Mouse (Mus musculus) liver, embryonic 16.5 days (tissue): Measurements from ENCODE around the gene Dnajc9. TPM values are rescaled to one million over a fixed set of nuclear protein-coding genes. Genes with fewer than 3 reads are reported as not detected.

Experiments
- ATAC-seq: fragments of 200-750 bp; cut with Nextera tagmentation; 2 replicates; pipeline ENCODE4 v1.8.0; 2017; ENCODE audit warnings: low read depth, mild to moderate bottlenecking, moderate number of reproducible peaks, moderate library complexity
- H3K27ac ChIP-seq: fragments of 300-500 bp; sonication (generic); 2 replicates; pipeline ENCODE4 v1.5.1; 2014; ENCODE audit warnings: mild to moderate bottlenecking, low read length
- H3K27me3 ChIP-seq: fragments of 300-500 bp; sonication (generic); 2 replicates; pipeline ENCODE4 v1.6.1; 2014; ENCODE audit warnings: low read depth, low read length, mixed read lengths; ENCODE audit not compliant: control insufficient read depth, insufficient read depth
- H3K36me3 ChIP-seq: fragments of 300-500 bp; sonication (generic); 2 replicates; pipeline ENCODE4 v1.6.1; 2014; ENCODE audit warnings: mild to moderate bottlenecking; ENCODE audit not compliant: control insufficient read depth, insufficient read depth
- H3K4me1 ChIP-seq: fragments of 300-500 bp; sonication (generic); 2 replicates; pipeline ENCODE4 v1.6.1; 2014; ENCODE audit warnings: low read depth, low read length, mixed read lengths; ENCODE audit not compliant: control insufficient read depth
- H3K4me2 ChIP-seq: fragments of 300-500 bp; sonication (generic); 2 replicates; pipeline ENCODE4 v1.6.1; 2014; ENCODE audit warnings: low read depth, low read length, mixed read lengths
- H3K4me3 ChIP-seq: fragments of 300-500 bp; sonication (generic); 2 replicates; pipeline ENCODE4 v1.5.1; 2014; ENCODE audit warnings: low read depth, mild to moderate bottlenecking, low read length
- H3K9ac ChIP-seq: fragments of 300-500 bp; sonication (generic); 2 replicates; pipeline ENCODE4 v1.6.1; 2014; ENCODE audit warnings: low read depth, low read length
- H3K9me3 ChIP-seq: fragments of 300-500 bp; sonication (generic); replicated peaks from 2 replicates; pipeline ENCODE4 v1.6.1; 2016; ENCODE audit warnings: low read length; ENCODE audit not compliant: control insufficient read depth
- WGBS: fragments of 180-500 bp; shearing (Covaris S2); extraction: QIAGEN DNeasy Blood & Tissue Kit; methylation state at CpG from one replicate; pipeline ENCODE4 v1.1.7; 2014; ENCODE audit not compliant: insufficient replicate concordance; 5-methylcytosine and 5-hydroxymethylcytosine counted together
- polyA plus RNA-seq: library from polyadenylated mRNA; unstranded; fragments of >200 nt; fragmentation: Nextera tagmentation; extraction: Ambion mirVana; gene quantifications from 2 replicates; pipeline ENCODE4 v1.2.1, GENCODE M21; 2015

Dnajc9 gene
- polyA plus RNA-seq, 1 experiment from 2014 or later, result 94.0 TPM

DNA sequence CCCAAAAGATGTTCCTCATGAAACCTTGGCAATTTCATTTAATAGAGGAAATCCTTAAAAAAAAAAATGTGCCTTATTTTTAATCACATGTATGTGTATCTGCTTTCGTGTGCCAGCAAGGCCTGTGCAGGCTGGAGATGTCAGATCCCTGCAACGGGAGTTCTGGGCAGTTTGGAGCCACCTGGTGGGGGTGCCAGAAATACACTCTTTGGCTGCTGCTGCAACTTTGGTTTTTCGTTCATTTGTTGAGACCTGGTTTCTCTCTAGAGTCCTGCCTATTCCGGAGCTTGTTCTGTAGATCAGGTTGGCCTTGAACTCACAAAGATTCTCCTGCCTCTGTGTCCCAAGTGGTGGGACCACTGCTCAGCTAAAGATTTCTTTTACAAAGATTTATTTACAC, 10.2 kb upstream of the Dnajc9 start:
- WGBS, result 40% methylated on average over 4 of the region's 4 CpGs
- Histone ChIP-seq H3K27ac (no peak overlapping the region), H3K36me3 (no peaks in the 10 kb centered on the region), H3K9ac (no peak overlapping the region), H3K27me3 (no peaks in the 10 kb centered on the region), H3K4me1 (peaks cover 3% of the 10 kb centered on the region), H3K9me3 (no peaks in the 10 kb centered on the region), H3K4me2 (no peak overlapping the region), H3K4me3 (no peak overlapping the region)
- no peak for ATAC-seq

GRCm38 (mm10) chr14:20397220-20397619, 8.5 kb upstream of the Dnajc9 start:
- H3K27me3 ChIP-seq, result no peaks in the 10 kb centered on the region
- H3K9ac ChIP-seq, result no peak overlapping the region
- H3K9me3 ChIP-seq, result no peaks in the 10 kb centered on the region
- no peak for ATAC-seq
- WGBS, result 77% methylated on average over 9 of the region's 9 CpGs
- H3K4me1 ChIP-seq, result peaks cover 5% of the 10 kb centered on the region
- H3K4me3 ChIP-seq, result no peak overlapping the region
- no peak overlapping the region for H3K27ac ChIP-seq
- no peak overlapping the region for H3K4me2 ChIP-seq
- no peaks in the 10 kb centered on the region for H3K36me3 ChIP-seq

- H3K36me3 ChIP-seq, result no peaks in the 10 kb centered on the region
- H3K9me3 ChIP-seq, result no peaks in the 10 kb centered on the region
- no peaks in the 10 kb centered on the region for H3K27me3 ChIP-seq
- WGBS, result under 1% methylated on average over 68 of the region's 68 CpGs
- peak; percentile 97 for ATAC-seq
- H3K9ac ChIP-seq, result peak within 1 kb of the TSS; percentile 85
- H3K4me1 ChIP-seq, result peaks cover 11% of the 10 kb centered on the region
- H3K27ac ChIP-seq, result peak within 1 kb of the TSS; percentile 79
- H3K4me2 ChIP-seq, result peak within 1 kb of the TSS; percentile 90
- peak within 1 kb of the TSS; percentile 80 for H3K4me3 ChIP-seq
Observed at GRCm38 (mm10) chr14:20393205-20393913, 4.6 kb upstream of the Dnajc9 start, which contains the start of gene Mrps16. Gene Mrps16 (minus strand): TSS chr14:20393634.

GRCm38 (mm10) chr14:20392326-20392725, 3.6 kb upstream of the Dnajc9 start:
- H3K9ac ChIP-seq, result no peak overlapping the region
- WGBS, result 46% methylated on average over 3 of the region's 4 CpGs

DNA sequence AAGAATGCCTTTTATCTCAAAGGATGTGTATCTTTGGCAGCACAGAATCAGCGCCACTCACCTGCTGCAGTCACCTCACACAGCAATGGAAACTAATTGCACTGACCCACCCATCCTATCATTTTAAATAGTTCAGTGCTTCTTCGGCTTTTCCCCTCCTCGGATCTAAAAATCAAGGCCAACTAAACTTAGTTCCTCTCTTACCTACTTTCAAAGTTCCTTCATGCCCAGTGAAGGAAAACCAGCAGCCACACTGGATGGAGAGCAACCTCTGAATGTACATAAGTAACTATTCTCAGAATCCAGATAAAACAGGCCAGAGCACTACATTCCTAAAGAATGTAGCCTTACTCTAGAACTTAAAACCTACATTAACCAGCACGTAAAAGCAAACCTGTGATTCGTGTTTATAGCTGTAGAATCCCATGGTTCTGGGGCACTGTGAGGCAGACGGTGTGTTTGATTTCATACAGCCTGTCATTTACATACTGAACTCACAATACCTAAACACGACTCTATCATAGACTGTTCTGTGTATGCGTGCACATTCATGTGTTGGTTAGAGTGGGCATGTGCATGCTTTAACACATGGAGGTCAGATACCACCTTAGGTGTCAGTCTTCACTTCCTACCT, 853 bp upstream of the Dnajc9 start:
- peak overlapping the region; percentile 82 for H3K4me3 ChIP-seq
- H3K4me1 ChIP-seq, result peaks cover 31% of the 10 kb centered on the region
- no peaks in the 10 kb centered on the region for H3K9me3 ChIP-seq
- peaks cover 4% of the 10 kb centered on the region for H3K36me3 ChIP-seq
- peak overlapping the region; percentile 81 for H3K4me2 ChIP-seq
- ATAC-seq, result no peak
- H3K27me3 ChIP-seq, result no peaks in the 10 kb centered on the region
- peak overlapping the region; percentile 65; the same call in 1 of the 2 replicates for H3K27ac ChIP-seq
- WGBS, result 70% methylated on average over 8 of the region's 8 CpGs
- H3K9ac ChIP-seq, result peak overlapping the region; percentile 83

More at GRCm38 (mm10) chr14:20392326-20392725, 3.6 kb upstream of the Dnajc9 start:
- no peak for ATAC-seq
- no peaks in the 10 kb centered on the region for H3K27me3 ChIP-seq
- H3K4me2 ChIP-seq, result peak overlapping the region; percentile 11; the same call in 1 of the 2 replicates
- no peak overlapping the region for H3K27ac ChIP-seq
- peaks cover 17% of the 10 kb centered on the region for H3K4me1 ChIP-seq
- H3K9me3 ChIP-seq, result no peaks in the 10 kb centered on the region
- no peaks in the 10 kb centered on the region for H3K36me3 ChIP-seq
- no peak overlapping the region for H3K4me3 ChIP-seq

GRCm38 (mm10) chr14:20379753-20380430, 8.8 kb downstream of the Dnajc9 start:
- Histone ChIP-seq H3K4me1 (peaks cover 6% of the 10 kb centered on the region; the same call in 1 of the 2 replicates), H3K36me3 (peaks cover 5% of the 10 kb centered on the region; the same call in 1 of the 2 replicates), H3K27ac (no peak overlapping the region), H3K4me2 (no peak overlapping the region), H3K9me3 (no peaks in the 10 kb centered on the region), H3K4me3 (no peak overlapping the region), H3K9ac (no peak overlapping the region), H3K27me3 (no peaks in the 10 kb centered on the region)
- no peak for ATAC-seq
- WGBS, result 66% methylated on average over 9 of the region's 9 CpGs

GRCm38 (mm10) chr14:20379087-20379640, 9.5 kb downstream of the Dnajc9 start:
- H3K4me2 ChIP-seq, result no peak overlapping the region
- no peak overlapping the region for H3K27ac ChIP-seq
- peaks cover 6% of the 10 kb centered on the region; the same call in 1 of the 2 replicates for H3K4me1 ChIP-seq
- 61% methylated on average over 5 of the region's 5 CpGs for WGBS
- ATAC-seq, result no peak
- no peaks in the 10 kb centered on the region for H3K9me3 ChIP-seq
- H3K9ac ChIP-seq, result no peak overlapping the region
- H3K4me3 ChIP-seq, result no peak overlapping the region
- H3K36me3 ChIP-seq, result peaks cover 5% of the 10 kb centered on the region; the same call in 1 of the 2 replicates
- no peaks in the 10 kb centered on the region for H3K27me3 ChIP-seq

GRCm38 (mm10) chr14:20378313-20379061, 10.2 kb downstream of the Dnajc9 start:
- Histone ChIP-seq H3K36me3 (peaks cover 5% of the 10 kb centered on the region; the same call in 1 of the 2 replicates), H3K4me1 (peaks cover 6% of the 10 kb centered on the region; the same call in 1 of the 2 replicates), H3K9ac (no peak overlapping the region), H3K27me3 (no peaks in the 10 kb centered on the region), H3K27ac (no peak overlapping the region), H3K4me3 (no peak overlapping the region), H3K9me3 (no peaks in the 10 kb centered on the region), H3K4me2 (no peak overlapping the region)
- peak; percentile 75 for ATAC-seq
- WGBS, result 32% methylated on average over 13 of the region's 13 CpGs
